Mouse (Mus musculus) myocyte (in vitro differentiated cells): ENCODE results near the gene Serping1. TPM values are rescaled to one million over a fixed set of nuclear protein-coding genes. Genes with fewer than 3 reads are reported as not detected.

Experiments
- H3K27me3 ChIP-seq: one replicate; pipeline ENCODE4 v1.6.1; 2011; ENCODE audit not compliant: control insufficient read depth, insufficient read depth, insufficient read length
- H3K36me3 ChIP-seq: one replicate; pipeline ENCODE4 v1.6.1; 2011; ENCODE audit not compliant: control insufficient read depth, insufficient read depth
- H3K4me2 ChIP-seq: one replicate; pipeline ENCODE4 v1.6.1; 2011; ENCODE audit warnings: low read depth, control low read depth
- H3K4me3 ChIP-seq: one replicate; pipeline ENCODE4 v1.5.1; 2011; ENCODE audit warnings: mild to moderate bottlenecking, control low read depth, moderate library complexity
- H3K79me2 ChIP-seq: one replicate; pipeline ENCODE4 v1.6.1; 2011; ENCODE audit not compliant: control insufficient read depth, insufficient read depth
- H3ac ChIP-seq: one replicate; pipeline ENCODE4 v1.6.1; 2011; ENCODE audit not compliant: control insufficient read depth, insufficient read length
- CEBPB ChIP-seq: IDR thresholded peaks from 2 replicates; pipeline ENCODE4 v1.6.1; 2011; ENCODE audit warnings: mild to moderate bottlenecking, moderate library complexity; ENCODE audit not compliant: poor library complexity, insufficient read depth, severe bottlenecking
- E2F4 ChIP-seq: IDR thresholded peaks from one replicate; pipeline ENCODE4 v1.6.1; 2011; ENCODE audit warnings: mild to moderate bottlenecking, control low read depth, moderate library complexity; ENCODE audit not compliant: insufficient read depth
- MAX ChIP-seq: IDR thresholded peaks from one replicate; pipeline ENCODE4 v1.6.1; 2011; ENCODE audit warnings: low read depth, mild to moderate bottlenecking, control low read depth
- MYOD1 ChIP-seq, 3 experiments: IDR thresholded peaks; one replicate each; pipeline ENCODE4 v1.6.1; 2011; ENCODE audit warnings: control low read depth in 2 of 3, low read depth in 2 of 3, mild to moderate bottlenecking in 2 of 3, moderate library complexity in 1 of 3; ENCODE audit not compliant: insufficient read length in 2 of 3, control insufficient read depth in 1 of 3
- MYOG ChIP-seq, 3 experiments: IDR thresholded peaks; one replicate each; pipeline ENCODE4 v1.6.1; 2011; ENCODE audit warnings: control low read depth in 2 of 3, low read depth in 2 of 3, mild to moderate bottlenecking in 2 of 3; ENCODE audit not compliant: insufficient read length in 2 of 3, control insufficient read depth in 1 of 3, insufficient read depth in 1 of 3
- POLR2A ChIP-seq: IDR thresholded peaks from one replicate; pipeline ENCODE4 v1.6.1; 2011; ENCODE audit warnings: low read depth, mild to moderate bottlenecking, control low read depth, moderate library complexity; ENCODE audit not compliant: insufficient read length
- POLR2AphosphoS2 ChIP-seq: IDR thresholded peaks from one replicate; pipeline ENCODE4 v1.6.1; 2011; ENCODE audit warnings: low read depth, control low read depth; ENCODE audit not compliant: insufficient read length
- REST ChIP-seq: IDR thresholded peaks from one replicate; pipeline ENCODE4 v1.6.1; 2011; ENCODE audit warnings: mild to moderate bottlenecking, control low read depth, moderate library complexity; ENCODE audit not compliant: insufficient read depth, insufficient read length
- SRF ChIP-seq: IDR thresholded peaks from one replicate; pipeline ENCODE4 v1.6.1; 2011; ENCODE audit warnings: low read depth; ENCODE audit not compliant: control insufficient read depth, insufficient read length
- TCF12 ChIP-seq: IDR thresholded peaks from one replicate; pipeline ENCODE4 v1.6.1; 2011; ENCODE audit warnings: mild to moderate bottlenecking, control low read depth; ENCODE audit not compliant: poor library complexity, insufficient read depth, severe bottlenecking
- TCF3 ChIP-seq: IDR thresholded peaks from one replicate; pipeline ENCODE4 v1.6.1; 2011; ENCODE audit warnings: low read depth, control low read depth; ENCODE audit not compliant: insufficient read length
- USF1 ChIP-seq: IDR thresholded peaks from one replicate; pipeline ENCODE4 v1.6.1; 2011; ENCODE audit warnings: low read depth, mild to moderate bottlenecking, control low read depth, moderate library complexity
- polyA plus RNA-seq: library from polyadenylated mRNA; unstranded; fragments of >200 nt; fragmentation: generic; extraction: Trizol; gene quantifications from one replicate; pipeline ENCODE4 v1.2.1, GENCODE M21; 2012; ENCODE audit warnings: missing spikeins

Serping1 gene
- polyA plus RNA-seq, 1 experiment: 0.62 TPM

DNA sequence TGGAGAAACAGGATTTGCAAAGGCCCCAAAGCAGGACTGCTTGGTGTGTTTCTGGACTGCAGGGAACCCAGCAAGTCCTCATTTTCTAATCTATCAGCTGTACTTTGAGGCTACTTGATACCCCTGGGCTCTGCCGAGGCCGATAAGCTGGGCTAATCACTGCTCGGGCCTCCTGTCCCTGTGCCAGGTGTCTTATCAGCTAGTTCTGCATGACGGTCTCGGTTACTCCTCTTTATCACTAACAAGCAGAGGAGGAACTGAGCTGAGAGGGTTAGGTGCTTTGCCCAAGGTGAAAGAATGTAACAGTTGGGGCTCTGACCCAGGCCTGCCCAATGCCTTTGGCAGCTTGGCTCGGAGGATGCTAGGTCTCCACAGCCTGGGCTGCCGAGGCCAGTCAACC, 36.6 kb upstream of the Serping1 start:
- no peaks in the 10 kb centered on the region for H3K79me2 ChIP-seq
- H3K4me2 ChIP-seq: no peak overlapping the region
- TF ChIP-seq REST: no peak
- TF ChIP-seq TCF3: no peak
- no peak for TF ChIP-seq USF1
- TF ChIP-seq MAX: no peak
- H3K4me3 ChIP-seq: no peak overlapping the region
- no peak overlapping the region for H3ac ChIP-seq
- no peaks in the 10 kb centered on the region for H3K27me3 ChIP-seq
- H3K36me3 ChIP-seq: no peaks in the 10 kb centered on the region

DNA sequence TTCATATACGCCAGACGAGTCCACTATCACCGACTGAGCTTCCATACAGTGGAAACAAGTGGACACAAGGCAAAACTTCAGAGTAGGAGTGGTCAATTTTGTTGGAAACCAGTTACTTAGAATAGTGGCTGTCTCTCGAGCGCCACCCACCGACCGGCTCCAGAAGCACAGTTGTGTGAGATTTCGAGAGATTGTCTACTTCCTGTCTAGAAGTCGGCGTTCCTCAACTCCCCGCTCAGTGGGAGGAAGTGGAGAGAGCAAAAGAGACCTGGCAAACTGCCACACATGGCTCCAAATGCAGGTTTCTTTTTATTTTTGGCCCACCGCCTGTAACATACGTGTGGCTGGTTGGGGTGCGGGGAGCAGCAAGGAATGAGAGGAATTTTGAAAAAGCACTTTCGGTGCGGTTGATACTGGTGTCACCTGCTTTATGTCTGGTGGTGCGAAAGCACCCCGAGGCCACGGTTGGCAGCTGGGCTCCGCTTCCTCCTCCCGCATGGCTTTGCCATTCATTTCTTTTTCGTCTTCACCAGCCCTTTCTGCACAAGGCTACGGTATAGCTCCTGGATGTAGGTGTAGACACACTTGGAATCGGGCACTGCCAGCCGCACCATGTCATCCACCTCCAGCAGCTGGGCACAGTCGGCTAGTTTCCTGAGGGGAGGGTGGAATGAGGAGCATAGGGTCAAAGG, 35.8 kb upstream of the Serping1 start:
- H3ac ChIP-seq: no peak overlapping the region
- no peaks in the 10 kb centered on the region for H3K79me2 ChIP-seq
- TF ChIP-seq USF1: no peak
- TF ChIP-seq MYOD1 (IDR thresholded peaks at IDR 0.05; ENCODE audit: control insufficient read depth in 1 of 3, insufficient read length in 2 of 3, low read depth in 2 of 3): no peak
- no peak for TF ChIP-seq CEBPB
- TF ChIP-seq TCF12: no peak
- no peak for TF ChIP-seq MAX
- no peak for TF ChIP-seq TCF3
- no peak for TF ChIP-seq SRF
- no peak for TF ChIP-seq POLR2A
- TF ChIP-seq POLR2AphosphoS2: no peak
- no peak for TF ChIP-seq REST
- no peak for TF ChIP-seq E2F4
- no peaks in the 10 kb centered on the region for H3K36me3 ChIP-seq
- no peaks in the 10 kb centered on the region for H3K27me3 ChIP-seq
- peak overlapping the region; percentile 62 for H3K4me2 ChIP-seq
- no peak overlapping the region for H3K4me3 ChIP-seq

DNA sequence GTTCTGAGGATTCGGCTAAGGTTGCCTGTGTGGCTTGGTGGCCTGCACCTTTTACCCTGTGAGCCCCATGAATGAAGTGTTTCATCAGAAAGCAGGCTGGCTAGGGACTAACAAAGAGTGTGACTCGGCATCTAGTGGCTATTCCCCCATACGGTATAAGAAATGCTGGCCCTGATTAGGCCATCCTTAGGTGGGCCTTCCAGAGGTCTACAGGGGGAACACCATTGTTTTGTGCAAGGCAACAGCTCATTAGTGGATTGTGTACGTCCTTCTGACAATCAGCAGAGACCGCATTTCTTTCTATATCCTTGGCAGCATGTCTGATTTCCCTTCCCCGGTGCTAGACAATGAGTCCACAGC, 35.3 kb upstream of the Serping1 start:
- Histone ChIP-seq H3K4me2 (no peak overlapping the region), H3K27me3 (no peaks in the 10 kb centered on the region), H3K36me3 (no peaks in the 10 kb centered on the region), H3K79me2 (no peaks in the 10 kb centered on the region), H3K4me3 (no peak overlapping the region), H3ac (no peak overlapping the region)
- no peak for TF ChIP-seq POLR2A
- no peak for TF ChIP-seq TCF3
- TF ChIP-seq CEBPB: no peak
- TF ChIP-seq MYOD1 (IDR thresholded peaks at IDR 0.05; ENCODE audit: control insufficient read depth in 1 of 3, insufficient read length in 2 of 3, low read depth in 2 of 3): no peak
- no peak for TF ChIP-seq TCF12
- no peak for TF ChIP-seq MYOG (IDR thresholded peaks at IDR 0.05; ENCODE audit: control insufficient read depth in 1 of 3, insufficient read depth in 1 of 3, insufficient read length in 2 of 3, low read depth in 2 of 3)
- TF ChIP-seq USF1: no peak
- TF ChIP-seq E2F4: no peak
- TF ChIP-seq SRF: no peak
- no peak for TF ChIP-seq POLR2AphosphoS2

DNA sequence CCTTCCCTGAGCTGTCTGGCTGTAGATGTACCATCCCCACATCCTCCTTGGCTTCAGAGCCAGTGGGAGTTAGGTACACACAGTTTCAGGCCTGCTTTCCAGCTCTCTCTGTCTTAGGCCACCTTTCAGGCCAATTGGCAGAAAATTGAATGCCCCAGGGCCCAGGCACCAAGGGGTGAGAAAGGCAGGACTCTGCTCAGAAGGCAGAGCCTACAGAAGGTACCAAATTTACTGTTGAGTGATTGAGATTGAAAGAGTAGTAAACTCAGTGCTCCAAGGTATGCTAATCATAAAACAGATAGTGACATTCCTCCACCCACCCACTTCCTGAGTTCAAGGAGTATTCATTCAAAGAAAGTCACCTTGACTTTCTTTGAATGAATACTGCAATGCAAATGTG, 34.1 kb upstream of the Serping1 start:
- TF ChIP-seq TCF3: no peak
- no peak for TF ChIP-seq USF1
- no peak for TF ChIP-seq POLR2A
- no peak for TF ChIP-seq CEBPB
- TF ChIP-seq MYOG (IDR thresholded peaks at IDR 0.05; ENCODE audit: control insufficient read depth in 1 of 3, insufficient read depth in 1 of 3, insufficient read length in 2 of 3, low read depth in 2 of 3): no peak
- no peak for TF ChIP-seq MYOD1 (IDR thresholded peaks at IDR 0.05; ENCODE audit: control insufficient read depth in 1 of 3, insufficient read length in 2 of 3, low read depth in 2 of 3)
- TF ChIP-seq REST: no peak
- TF ChIP-seq E2F4: no peak
- TF ChIP-seq SRF: no peak
- no peak for TF ChIP-seq POLR2AphosphoS2
- no peaks in the 10 kb centered on the region for H3K79me2 ChIP-seq
- H3ac ChIP-seq: no peak overlapping the region
- H3K4me3 ChIP-seq: no peak overlapping the region
- no peak overlapping the region for H3K4me2 ChIP-seq
- no peaks in the 10 kb centered on the region for H3K36me3 ChIP-seq
- H3K27me3 ChIP-seq: no peaks in the 10 kb centered on the region

DNA sequence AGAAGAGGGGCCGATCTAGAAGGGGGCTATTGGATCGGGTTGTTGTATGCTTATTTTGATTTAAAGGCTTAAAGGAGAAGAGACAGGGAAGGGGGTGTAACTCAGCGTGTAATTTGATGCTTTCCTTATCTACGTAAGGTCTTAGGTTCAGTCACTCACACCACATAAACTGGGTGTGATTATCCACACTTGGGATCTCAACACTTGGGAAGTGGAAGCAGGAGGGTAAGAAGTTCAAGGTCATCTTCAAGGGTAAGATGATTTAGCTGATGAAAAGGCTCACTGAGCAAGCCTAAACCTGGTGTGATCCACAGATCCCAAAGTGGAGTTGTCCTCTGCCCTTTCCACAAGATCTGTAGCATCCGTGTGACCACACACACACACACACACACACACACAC, 31.3 kb upstream of the Serping1 start:
- TF ChIP-seq TCF3 (no peak), POLR2A (no peak), MAX (no peak), SRF (no peak), USF1 (no peak), CEBPB (no peak), E2F4 (no peak), MYOG (IDR thresholded peaks at IDR 0.05; ENCODE audit: control insufficient read depth in 1 of 3, insufficient read depth in 1 of 3, insufficient read length in 2 of 3, low read depth in 2 of 3) (no peak), TCF12 (no peak), REST (no peak), POLR2AphosphoS2 (no peak), MYOD1 (IDR thresholded peaks at IDR 0.05; ENCODE audit: control insufficient read depth in 1 of 3, insufficient read length in 2 of 3, low read depth in 2 of 3) (no peak)
- Histone ChIP-seq H3K36me3 (no peaks in the 10 kb centered on the region), H3K4me3 (no peak overlapping the region), H3K27me3 (no peaks in the 10 kb centered on the region), H3ac (no peak overlapping the region), H3K79me2 (no peaks in the 10 kb centered on the region), H3K4me2 (no peak overlapping the region)
